Mouse (Mus musculus) spleen, adult 2 months (tissue): ENCODE results near the gene Slc1a3. TPM values are rescaled to one million over a fixed set of nuclear protein-coding genes. Genes with fewer than 3 reads are reported as not detected.

ENCODE experiments used
- DNase-seq, 2 experiments: peaks; one replicate each; pipeline versions ENCODE4 v3.0.0 to v3.0.0-alpha.2; 2012 to 2021; ENCODE audit warnings: low spot score in 2 of 2, low read depth in 1 of 2
- H3K27ac ChIP-seq: fragments of 200-500 bp; 2 replicates; pipeline ENCODE4 v1.5.1; 2012; ENCODE audit warnings: low read length, inconsistent platforms; ENCODE audit not compliant: insufficient read depth
- H3K27me3 ChIP-seq: fragments of 200-500 bp; 2 replicates; pipeline ENCODE4 v1.6.1; 2012; ENCODE audit warnings: mild to moderate bottlenecking, moderate library complexity, low read length, inconsistent platforms; ENCODE audit not compliant: control insufficient read depth, insufficient read depth
- H3K36me3 ChIP-seq: fragments of 200-500 bp; 2 replicates; pipeline ENCODE4 v1.6.1; 2012; ENCODE audit warnings: mild to moderate bottlenecking, low read length, inconsistent platforms; ENCODE audit not compliant: control insufficient read depth, insufficient read depth
- H3K4me1 ChIP-seq: fragments of 200-500 bp; 2 replicates; pipeline ENCODE4 v1.6.1; 2011; ENCODE audit warnings: inconsistent platforms; ENCODE audit not compliant: control insufficient read depth, insufficient read depth, insufficient read length
- H3K4me3 ChIP-seq: fragments of 200-500 bp; 2 replicates; pipeline ENCODE4 v1.5.1; 2011; ENCODE audit warnings: mild to moderate bottlenecking, inconsistent platforms; ENCODE audit not compliant: insufficient read depth, insufficient read length; ENCODE audit errors: extremely low read depth
- CTCF ChIP-seq: fragments of 200-500 bp; IDR thresholded peaks from 2 replicates; pipeline ENCODE4 v1.5.1; 2011; ENCODE audit warnings: mild to moderate bottlenecking, inconsistent platforms; ENCODE audit not compliant: insufficient read depth, insufficient read length, insufficient replicate concordance; ENCODE audit errors: extremely low read depth
- POLR2A ChIP-seq: fragments of 200-500 bp; IDR thresholded peaks from 2 replicates; pipeline ENCODE4 v1.6.1; 2011; ENCODE audit warnings: low read depth, low read length, inconsistent platforms
- WGBS: fragments of 180-500 bp; shearing (Covaris S2); methylation state at CpG from one replicate; pipeline ENCODE4 v1.1.7; 2018; 5-methylcytosine and 5-hydroxymethylcytosine counted together
- polyA plus RNA-seq: library from polyadenylated mRNA; depleted of rRNA; stranded (reverse); fragments of >200 nt; gene quantifications from 2 replicates; pipeline ENCODE4 v1.2.3, GENCODE M21; 2012

The Slc1a3 gene
- polyA plus RNA-seq, 1 experiment = 8.5 TPM

DNA sequence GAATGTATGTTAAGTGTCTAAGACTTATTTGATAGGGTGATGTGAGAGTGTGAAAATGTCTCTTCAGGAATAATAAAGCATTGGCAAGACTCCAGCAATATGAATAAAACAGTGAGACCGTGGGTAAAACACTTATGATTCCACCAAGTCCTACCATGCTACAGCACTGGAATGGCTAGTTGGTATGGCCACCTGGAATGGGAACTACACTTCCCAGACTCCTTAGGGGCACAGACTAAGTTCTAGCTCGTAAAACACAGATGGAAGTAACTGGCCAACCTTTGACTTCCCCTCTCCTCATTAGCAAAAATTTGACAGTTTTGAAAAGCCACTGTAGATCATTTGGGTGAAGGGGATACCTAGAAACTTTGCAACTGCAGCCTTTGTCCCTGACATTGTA, 70.7 kb downstream of the Slc1a3 start:
- no peaks in the 10 kb centered on the region for H3K27me3 ChIP-seq
- DNase-seq = no peak
- no peaks in the 10 kb centered on the region for H3K36me3 ChIP-seq
- WGBS = 53% methylated on average over 2 of the region's 2 CpGs
- H3K4me1 ChIP-seq = no peaks in the 10 kb centered on the region
- no peak overlapping the region for H3K4me3 ChIP-seq
- H3K27ac ChIP-seq = no peak overlapping the region
- TF ChIP-seq POLR2A (no peak), CTCF (no peak)

DNA sequence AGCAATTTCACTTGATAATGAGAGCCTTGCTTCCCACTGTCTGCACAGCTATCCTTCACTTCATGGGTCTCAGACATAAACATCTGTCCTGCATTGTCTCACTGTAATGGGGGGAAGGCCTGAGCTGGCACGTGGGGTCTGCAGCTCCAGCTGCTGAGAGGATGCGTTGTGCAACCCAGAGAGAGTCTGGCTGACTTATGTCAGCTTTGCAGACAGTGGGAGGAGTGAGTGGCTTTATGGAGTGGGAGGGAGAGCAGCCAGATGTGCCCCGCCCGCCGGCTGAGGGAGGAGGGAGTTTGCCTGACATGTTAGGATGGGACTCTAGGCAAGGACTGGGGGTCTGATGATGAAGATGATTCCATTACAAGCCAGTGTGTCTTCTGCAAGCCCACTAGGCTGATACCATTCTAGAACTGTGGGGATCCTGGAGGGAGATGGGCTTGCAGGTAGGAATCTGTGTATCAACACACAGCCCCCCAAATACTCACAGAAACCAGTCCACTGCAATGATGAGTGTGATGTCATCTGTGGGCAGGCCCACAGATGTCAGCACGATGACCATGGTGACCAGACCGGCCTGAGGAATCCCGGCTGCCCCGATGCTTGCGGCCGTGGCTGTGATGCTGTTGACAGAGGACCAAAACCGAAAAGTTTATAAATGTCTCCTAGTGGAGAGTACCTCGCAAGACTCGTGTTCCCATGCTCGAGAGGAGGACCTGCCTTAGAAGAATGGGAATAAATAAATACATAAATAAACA, 71.8 kb downstream of the Slc1a3 start:
- H3K27me3 ChIP-seq = no peaks in the 10 kb centered on the region
- TF ChIP-seq CTCF (no peak), POLR2A (no peak)
- DNase-seq = no peak
- no peak overlapping the region for H3K27ac ChIP-seq
- no peak overlapping the region for H3K4me3 ChIP-seq
- WGBS = 90% methylated on average over 15 of the region's 15 CpGs
- no peaks in the 10 kb centered on the region for H3K4me1 ChIP-seq
- no peaks in the 10 kb centered on the region for H3K36me3 ChIP-seq

DNA sequence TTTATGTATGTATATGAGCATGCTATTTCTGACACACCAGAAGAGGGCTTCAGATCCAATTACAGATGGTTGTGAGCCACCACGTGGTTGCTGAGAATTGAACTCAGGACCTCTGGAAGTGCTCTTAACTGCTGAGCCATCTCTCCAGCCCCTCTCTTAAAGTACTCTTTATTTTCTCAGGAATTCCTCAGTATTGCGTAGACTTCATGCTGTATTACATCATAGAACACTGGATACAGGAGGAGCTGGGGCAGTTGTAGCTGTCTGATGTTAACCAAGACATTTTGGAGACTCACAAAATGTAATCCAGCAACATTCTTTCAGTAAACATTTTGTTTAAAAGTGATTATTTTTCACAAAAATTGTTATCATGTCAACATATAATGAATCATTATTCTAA, 73.3 kb downstream of the Slc1a3 start:
- Histone ChIP-seq H3K27ac (no peak overlapping the region), H3K36me3 (no peaks in the 10 kb centered on the region), H3K4me1 (no peaks in the 10 kb centered on the region), H3K4me3 (no peak overlapping the region), H3K27me3 (no peaks in the 10 kb centered on the region)
- DNase-seq = no peak
- 86% methylated on average over 2 of the region's 2 CpGs for WGBS
- TF ChIP-seq POLR2A (no peak), CTCF (no peak)

DNA sequence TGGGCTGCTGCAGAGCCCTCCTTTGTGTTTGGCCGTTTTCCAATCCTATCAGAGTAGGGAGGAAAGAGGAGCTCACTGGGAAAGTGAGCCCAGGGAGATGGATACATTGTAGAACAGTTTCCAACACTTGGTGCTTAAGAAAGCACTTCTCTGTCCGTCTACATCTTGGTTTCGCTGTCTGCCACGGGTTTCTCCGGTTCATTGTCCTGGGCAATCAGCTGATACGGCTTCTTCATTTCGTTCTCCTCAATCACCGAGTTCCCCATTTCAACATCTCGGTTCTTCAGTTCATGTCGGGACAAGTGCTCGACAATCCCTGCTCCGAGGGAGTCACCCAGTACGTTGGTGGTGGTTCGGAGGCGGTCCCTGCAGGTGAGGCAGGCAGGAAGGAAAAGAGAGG, 74.6 kb downstream of the Slc1a3 start:
- H3K36me3 ChIP-seq = no peaks in the 10 kb centered on the region
- H3K4me1 ChIP-seq = no peaks in the 10 kb centered on the region
- WGBS = 83% methylated on average over 15 of the region's 15 CpGs
- no peak for DNase-seq
- TF ChIP-seq POLR2A (no peak), CTCF (no peak)
- H3K27me3 ChIP-seq = no peaks in the 10 kb centered on the region
- H3K27ac ChIP-seq = no peak overlapping the region
- H3K4me3 ChIP-seq = no peak overlapping the region

DNA sequence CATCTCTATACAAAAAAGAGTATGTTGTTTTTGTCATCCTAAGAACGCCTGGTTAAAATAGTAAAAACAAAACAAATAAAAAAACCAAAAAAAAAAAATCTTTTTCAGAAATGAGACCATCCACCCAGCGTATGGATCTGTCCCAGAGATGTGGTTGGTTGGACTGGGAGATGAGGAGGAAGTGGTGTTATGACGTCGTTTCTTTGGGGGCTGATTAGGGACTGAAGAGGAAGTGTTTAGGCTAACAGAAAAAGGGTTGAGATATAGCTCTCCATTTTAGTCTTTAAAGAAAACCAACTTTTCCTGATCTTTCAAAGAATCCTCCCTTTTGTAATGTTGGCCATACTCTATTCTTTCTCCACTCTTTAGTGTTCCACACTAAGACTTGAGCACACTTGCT, 75.8 kb downstream of the Slc1a3 start:
- no peak for TF ChIP-seq POLR2A
- no peak for TF ChIP-seq CTCF
- WGBS = 35% methylated on average over 4 of the region's 4 CpGs
- H3K27me3 ChIP-seq = peaks cover 3% of the 10 kb centered on the region; the same call in 1 of the 2 replicates
- H3K4me3 ChIP-seq = no peak overlapping the region
- H3K36me3 ChIP-seq = no peaks in the 10 kb centered on the region
- H3K4me1 ChIP-seq = no peaks in the 10 kb centered on the region
- no peak overlapping the region for H3K27ac ChIP-seq
- DNase-seq = no peak

DNA sequence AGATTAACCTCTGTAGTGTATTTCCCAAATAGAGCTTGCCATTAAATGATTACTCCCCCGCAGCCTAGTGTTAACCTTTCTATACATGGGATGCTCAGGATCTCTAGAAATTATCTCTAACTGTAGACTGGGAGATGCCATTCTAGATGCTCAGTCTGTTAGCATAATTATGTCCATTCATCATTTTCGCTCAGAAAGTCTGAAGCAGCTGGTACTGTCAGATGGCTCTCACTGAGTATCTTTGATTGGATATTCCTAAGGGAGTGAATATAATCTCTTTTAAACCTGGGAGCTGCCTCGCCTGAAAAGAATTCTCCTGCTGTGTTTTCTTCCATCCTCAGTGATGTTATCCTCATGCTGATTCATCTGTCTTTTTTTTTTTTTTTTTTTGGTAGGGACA, 76.2 kb downstream of the Slc1a3 start:
- DNase-seq = no peak
- Histone ChIP-seq H3K27me3 (peaks cover 5% of the 10 kb centered on the region; the same call in 1 of the 2 replicates), H3K4me3 (no peak overlapping the region), H3K27ac (no peak overlapping the region), H3K4me1 (no peaks in the 10 kb centered on the region), H3K36me3 (no peaks in the 10 kb centered on the region)
- TF ChIP-seq POLR2A = no peak
- no peak for TF ChIP-seq CTCF
- WGBS = 84% methylated on average over 3 of the region's 3 CpGs

DNA sequence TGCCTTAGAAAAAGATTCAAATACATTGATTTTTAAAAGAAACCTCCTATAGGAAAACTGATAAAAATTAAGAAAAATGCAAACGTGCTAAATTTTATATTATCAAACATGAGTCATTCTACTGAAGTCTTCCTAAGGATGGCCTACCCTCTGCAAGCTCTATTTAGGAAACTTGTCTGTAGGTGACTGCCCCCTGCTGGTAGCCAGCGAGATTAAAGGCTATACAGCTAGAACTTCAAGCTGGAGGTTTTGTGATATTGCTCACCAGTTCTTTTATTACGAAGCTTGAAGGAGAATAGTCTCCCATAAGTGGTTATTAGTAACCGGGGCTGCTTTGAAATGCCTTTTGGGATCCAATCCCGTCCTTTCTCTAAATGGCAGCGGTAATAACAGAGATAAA, 77.2 kb downstream of the Slc1a3 start:
- WGBS = 59% methylated on average over 6 of the region's 6 CpGs
- H3K4me1 ChIP-seq = no peaks in the 10 kb centered on the region

More for the DNA sequence above, 77.2 kb downstream of the Slc1a3 start:
- Histone ChIP-seq H3K4me3 (no peak overlapping the region), H3K27me3 (peaks cover 6% of the 10 kb centered on the region; the same call in 1 of the 2 replicates), H3K36me3 (no peaks in the 10 kb centered on the region), H3K27ac (no peak overlapping the region)
- TF ChIP-seq POLR2A (no peak), CTCF (peak; percentile 32; the same call in 1 of the 2 replicates)
- DNase-seq = peak; percentile 23 to 49
